Mouse (Mus musculus) embryonic facial prominence, embryonic 14.5 days (tissue): Measurements from ENCODE around the gene Ost4. TPM values are rescaled to one million over a fixed set of nuclear protein-coding genes. Genes with fewer than 3 reads are reported as not detected.
A peak's percentile ranks its signal among the peaks of the same experiment; 100 is the strongest.

Source experiments
- ATAC-seq: fragments of 200-750 bp; cut with Nextera tagmentation; 2 replicates; pipeline ENCODE4 v1.8.0; 2017; ENCODE audit warnings: low read depth, moderate number of reproducible peaks, moderate TSS enrichment
- DNase-seq: peaks from one replicate; pipeline ENCODE4 v3.0.0-alpha.2; 2015; ENCODE audit warnings: low spot score
- H3K27ac ChIP-seq: fragments of 300-500 bp; sonication (generic); replicated peaks from 2 replicates; pipeline ENCODE4 v1.5.1; 2014; ENCODE audit warnings: low read depth, mild to moderate bottlenecking, low read length, moderate library complexity
- H3K27me3 ChIP-seq: fragments of 300-500 bp; sonication (generic); replicated peaks from 2 replicates; pipeline ENCODE4 v1.6.1; 2014; ENCODE audit warnings: low read length; ENCODE audit not compliant: control insufficient read depth, insufficient read depth
- H3K36me3 ChIP-seq: fragments of 300-500 bp; sonication (generic); 2 replicates; pipeline ENCODE4 v1.6.1; 2014; ENCODE audit warnings: low read length, mixed read lengths; ENCODE audit not compliant: control insufficient read depth, insufficient read depth
- H3K4me1 ChIP-seq: fragments of 300-500 bp; sonication (generic); 2 replicates; pipeline ENCODE4 v1.6.1; 2014; ENCODE audit warnings: antibody characterized with exemption, low read length; ENCODE audit not compliant: control insufficient read depth, insufficient read depth
- H3K4me2 ChIP-seq: fragments of 300-500 bp; sonication (generic); 2 replicates; pipeline ENCODE4 v1.6.1; 2014; ENCODE audit warnings: low read depth, mild to moderate bottlenecking, low read length, moderate library complexity, mixed read lengths
- H3K4me3 ChIP-seq: fragments of 300-500 bp; sonication (generic); 2 replicates; pipeline ENCODE4 v1.5.1; 2014; ENCODE audit warnings: low read depth, mild to moderate bottlenecking, low read length
- H3K9ac ChIP-seq: fragments of 300-500 bp; sonication (generic); 2 replicates; pipeline ENCODE4 v1.6.1; 2014; ENCODE audit warnings: low read depth, mild to moderate bottlenecking, low read length, moderate library complexity, mixed read lengths
- H3K9me3 ChIP-seq: fragments of 300-500 bp; sonication (generic); 2 replicates; pipeline ENCODE4 v1.6.1; 2016; ENCODE audit warnings: low read length; ENCODE audit not compliant: control insufficient read depth
- WGBS: fragments of 180-500 bp; shearing (Covaris S2); extraction: QIAGEN DNeasy Blood & Tissue Kit; methylation state at CpG from one replicate; pipeline ENCODE4 v1.1.7; 2014; 5-methylcytosine and 5-hydroxymethylcytosine counted together
- polyA plus RNA-seq: library from polyadenylated mRNA; unstranded; fragments of >200 nt; fragmentation: Nextera tagmentation; extraction: Ambion mirVana; gene quantifications from 2 replicates; pipeline ENCODE4 v1.2.1, GENCODE M21; 2014

Ost4 gene
- polyA plus RNA-seq, 1 experiment from 2014 or later, result 572 TPM

- peak; percentile 48 for ATAC-seq
- Histone ChIP-seq H3K4me3 (peak overlapping the region; percentile 66), H3K4me1 (peaks cover 55% of the 10 kb centered on the region), H3K4me2 (peak overlapping the region; percentile 96), H3K36me3 (peaks cover 25% of the 10 kb centered on the region), H3K9ac (peak overlapping the region; percentile 81), H3K9me3 (no peaks in the 10 kb centered on the region), H3K27me3 (no peaks in the 10 kb centered on the region), H3K27ac (peak overlapping the region; percentile 97)
- 25% methylated on average over 13 of the region's 13 CpGs for WGBS
- DNase-seq, result peak; percentile 86
Observed at GRCm38 (mm10) chr5:30908426-30909299, 1.1 kb upstream of the Ost4 start.

- no peak for DNase-seq
- no peak overlapping the region for H3K27ac ChIP-seq
- H3K36me3 ChIP-seq, result peaks cover 78% of the 10 kb centered on the region
- H3K9me3 ChIP-seq, result no peaks in the 10 kb centered on the region
- ATAC-seq, result no peak
- 91% methylated on average over 5 of the region's 5 CpGs for WGBS
- no peak overlapping the region for H3K4me2 ChIP-seq
- no peak overlapping the region for H3K9ac ChIP-seq
- no peak overlapping the region for H3K4me3 ChIP-seq
- H3K27me3 ChIP-seq, result no peaks in the 10 kb centered on the region
- H3K4me1 ChIP-seq, result peaks cover 6% of the 10 kb centered on the region; the same call in 1 of the 2 replicates
Observed at GRCm38 (mm10) chr5:30901860-30902259, 5.7 kb downstream of the Ost4 start.

GRCm38 (mm10) chr5:30890375-30890774 is 17.2 kb downstream of the Ost4 start:
- peaks cover 12% of the 10 kb centered on the region for H3K4me1 ChIP-seq
- WGBS, result 66% methylated on average over 7 of the region's 7 CpGs

GRCm38 (mm10) chr5:30889088-30889754 is 18.4 kb downstream of the Ost4 start:
- H3K36me3 ChIP-seq, result peaks cover 35% of the 10 kb centered on the region
- WGBS, result under 1% methylated on average over 24 of the region's 42 CpGs
- peak overlapping the region; percentile 79 for H3K9ac ChIP-seq
- H3K4me2 ChIP-seq, result peak overlapping the region; percentile 79
- ATAC-seq (peak; percentile 10), DNase-seq (peak; percentile 68)
- H3K4me3 ChIP-seq, result peak overlapping the region; percentile 66
- H3K27me3 ChIP-seq, result no peaks in the 10 kb centered on the region
- peak overlapping the region; percentile 97 for H3K27ac ChIP-seq
- peaks cover 12% of the 10 kb centered on the region for H3K4me1 ChIP-seq
- no peaks in the 10 kb centered on the region for H3K9me3 ChIP-seq

More at GRCm38 (mm10) chr5:30890375-30890774, 17.2 kb downstream of the Ost4 start:
- peak overlapping the region; percentile 79 for H3K9ac ChIP-seq
- peak overlapping the region; percentile 97 for H3K27ac ChIP-seq
- no peaks in the 10 kb centered on the region for H3K27me3 ChIP-seq
- no peak for ATAC-seq
- H3K4me2 ChIP-seq, result peak overlapping the region; percentile 79
- H3K9me3 ChIP-seq, result no peaks in the 10 kb centered on the region
- DNase-seq, result no peak
- H3K4me3 ChIP-seq, result peak overlapping the region; percentile 66
- H3K36me3 ChIP-seq, result peaks cover 46% of the 10 kb centered on the region

GRCm38 (mm10) chr5:30888337-30889087 is 19.1 kb downstream of the Ost4 start, which contains the start of gene Agbl5:
TSS of gene Agbl5 (plus strand) at chr5:30888694.
- Histone ChIP-seq H3K27ac (peak within 1 kb of the TSS; percentile 97), H3K4me1 (peaks cover 12% of the 10 kb centered on the region), H3K9me3 (no peaks in the 10 kb centered on the region), H3K36me3 (peaks cover 28% of the 10 kb centered on the region), H3K9ac (peak within 1 kb of the TSS; percentile 82), H3K4me3 (peak within 1 kb of the TSS; percentile 66), H3K4me2 (peak within 1 kb of the TSS; percentile 79), H3K27me3 (no peaks in the 10 kb centered on the region)
- under 1% methylated on average over 31 of the region's 42 CpGs for WGBS
- peak; percentile 98 for DNase-seq
- ATAC-seq, result peak; percentile 94

GRCm38 (mm10) chr5:30887858-30888336 is 19.7 kb downstream of the Ost4 start:
- Histone ChIP-seq H3K4me2 (peak overlapping the region; percentile 79), H3K9me3 (no peaks in the 10 kb centered on the region), H3K36me3 (peaks cover 22% of the 10 kb centered on the region), H3K4me3 (peak overlapping the region; percentile 66), H3K27me3 (no peaks in the 10 kb centered on the region), H3K27ac (peak overlapping the region; percentile 97), H3K4me1 (peaks cover 12% of the 10 kb centered on the region), H3K9ac (peak overlapping the region; percentile 82)
- under 1% methylated on average over 28 of the region's 28 CpGs for WGBS
- ATAC-seq (peak; percentile 88), DNase-seq (peak; percentile 98)

GRCm38 (mm10) chr5:30887331-30887761 is 20.2 kb downstream of the Ost4 start:
- peak; percentile 58 for ATAC-seq
- peaks cover 12% of the 10 kb centered on the region for H3K4me1 ChIP-seq
- peak; percentile 93 for DNase-seq
- H3K36me3 ChIP-seq, result peaks cover 16% of the 10 kb centered on the region
- peak overlapping the region; percentile 79 for H3K4me2 ChIP-seq
- peak overlapping the region; percentile 97 for H3K27ac ChIP-seq
- peak overlapping the region; percentile 82 for H3K9ac ChIP-seq
- peak overlapping the region; percentile 66 for H3K4me3 ChIP-seq
- no peaks in the 10 kb centered on the region for H3K27me3 ChIP-seq
- WGBS, result 1% methylated on average over 19 of the region's 19 CpGs
- no peaks in the 10 kb centered on the region for H3K9me3 ChIP-seq

GRCm38 (mm10) chr5:30886731-30887130 is 20.9 kb downstream of the Ost4 start:
- H3K4me2 ChIP-seq, result peak overlapping the region; percentile 79
- ATAC-seq (no peak), DNase-seq (no peak)
- peaks cover 12% of the 10 kb centered on the region for H3K4me1 ChIP-seq
- no peaks in the 10 kb centered on the region for H3K27me3 ChIP-seq
- WGBS, result 30% methylated on average over 5 of the region's 5 CpGs
- peak overlapping the region; percentile 66 for H3K4me3 ChIP-seq
- no peaks in the 10 kb centered on the region for H3K9me3 ChIP-seq
- H3K36me3 ChIP-seq, result peaks cover 10% of the 10 kb centered on the region
- H3K9ac ChIP-seq, result peak overlapping the region; percentile 82
- H3K27ac ChIP-seq, result peak overlapping the region; percentile 97
